Mouse (Mus musculus) erythroblast, adult 5-6 weeks (primary cell): ENCODE measurements around the gene Ogn. TPM values are rescaled to one million over a fixed set of nuclear protein-coding genes. Genes with fewer than 3 reads are reported as not detected.
A peak's percentile ranks its signal among the peaks of the same experiment; 100 is the strongest.

Source experiments
- ATAC-seq: replicated peaks from 2 replicates; pipeline ENCODE4 v1.8.0; 2016; ENCODE audit warnings: moderate number of reproducible peaks, mild to moderate bottlenecking, moderate TSS enrichment, inconsistent platforms; ENCODE audit not compliant: poor library complexity, low FRiP score, severe bottlenecking
- total RNA-seq, 2 experiments: library from RNA; stranded (forward) in 1 of 2; stranded (reverse) in 1 of 2; fragments of 150-400 nt in 1 of 2; fragments of 200-764, 138-1000 nt in 1 of 2; gene quantifications; 2 replicates each; pipeline versions ENCODE4 v1.2.3 to v1.2.4; 2015 to 2017; ENCODE audit warnings: low replicate concordance in 2 of 2

The Ogn gene
- total RNA-seq, 2 experiments from 2014 or later = 5.8 TPM; not detected in 1

DNA sequence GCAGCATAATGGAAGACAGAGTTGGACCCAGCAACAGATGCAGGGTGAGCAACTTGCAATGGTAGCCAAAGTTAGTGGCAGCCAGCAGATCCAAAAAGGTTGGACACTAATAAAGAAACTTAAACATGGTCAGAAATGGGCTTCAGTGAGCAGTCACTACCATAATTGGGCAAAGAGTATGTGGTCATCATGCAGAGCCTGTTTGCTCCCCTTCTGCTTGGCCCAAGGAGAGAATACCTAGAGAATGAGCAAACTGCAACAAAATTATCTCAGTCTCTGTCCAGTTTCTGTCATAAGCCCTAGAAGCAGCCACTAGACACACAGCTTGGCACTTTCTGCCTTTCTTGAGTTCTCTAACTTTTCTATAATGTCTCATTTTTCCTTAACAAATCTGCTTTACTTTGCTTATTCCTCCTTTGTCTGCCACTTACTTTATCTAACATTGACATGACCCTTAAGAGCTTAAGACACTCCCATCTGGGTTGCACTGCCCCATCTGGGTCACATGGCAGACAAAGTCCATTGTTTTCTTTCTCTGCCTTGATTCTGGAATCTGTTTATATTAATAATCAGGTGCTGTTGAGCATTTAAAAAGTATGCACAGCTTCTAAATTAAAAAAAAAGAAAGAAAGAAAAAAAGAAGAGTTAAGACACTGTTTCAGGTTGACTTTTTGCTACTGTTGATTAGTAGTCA, 36.0 kb downstream of the Ogn start:
- no peak for ATAC-seq

- no peak for ATAC-seq
Measured at GRCm38 (mm10) chr13:49644731-49645529, 37.1 kb downstream of the Ogn start.

GRCm38 (mm10) chr13:49646019-49646418, 38.2 kb downstream of the Ogn start:
- ATAC-seq = no peak

DNA sequence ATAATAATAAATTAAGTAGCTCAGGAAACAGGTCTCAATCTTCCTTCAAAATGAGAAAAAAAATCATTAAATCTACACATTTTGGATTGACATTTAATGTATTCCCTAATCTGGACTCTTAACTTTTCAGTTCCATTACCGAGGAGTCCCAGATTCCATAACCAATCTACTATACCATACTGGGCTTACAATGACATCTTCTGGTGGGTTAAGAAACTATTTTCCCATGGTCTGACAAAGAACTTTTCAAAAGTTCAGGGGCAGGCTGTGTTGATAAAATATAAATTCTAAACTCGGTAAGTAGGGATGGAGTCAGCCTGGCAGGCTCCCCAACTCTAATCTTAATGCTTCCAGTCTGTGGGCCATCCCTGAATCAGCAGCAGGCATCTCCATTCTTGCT, 43.3 kb downstream of the Ogn start:
- ATAC-seq = no peak

- ATAC-seq = no peak
Measured at GRCm38 (mm10) chr13:49651781-49652351, 44.0 kb downstream of the Ogn start.

GRCm38 (mm10) chr13:49652481-49653179, 44.8 kb downstream of the Ogn start, which contains the start of the genes Cenpp and Nol8:
Cenpp (minus strand) TSS chr13:49652785.
Nol8 (plus strand) TSS chr13:49653078.
- peak; percentile 96 for ATAC-seq

GRCm38 (mm10) chr13:49653180-49653541, 45.3 kb downstream of the Ogn start:
- peak; percentile 72 for ATAC-seq

Other genes starting within 250 kb of the Ogn start
- gene Ippk, start 186.8 kb upstream of the Ogn start, total RNA-seq (2015; ENCODE audit: low replicate concordance) = 1.5 and 1.9 TPM in 2 replicates
- gene Ippk, start 186.8 kb upstream of the Ogn start, total RNA-seq (2017; ENCODE audit: low replicate concordance) = 1.5 and 5.7 TPM in 2 replicates
- gene Tes3-ps, start 114.7 kb upstream of the Ogn start, total RNA-seq (2015; ENCODE audit: low replicate concordance) = 0.77 and 0.84 TPM in 2 replicates
- gene Tes3-ps, start 114.7 kb upstream of the Ogn start, total RNA-seq (2017; ENCODE audit: low replicate concordance) = 3.0 and 5.4 TPM in 2 replicates
- not detected in 2 replicates for gene Ecm2, start 103.2 kb upstream of the Ogn start, total RNA-seq (2015; ENCODE audit: low replicate concordance)
- gene Ecm2, start 103.2 kb upstream of the Ogn start, total RNA-seq (2017; ENCODE audit: low replicate concordance) = 0.09 and 0.70 TPM in 2 replicates
- not detected in 2 replicates for gene Aspn, start 63.6 kb upstream of the Ogn start, total RNA-seq (2015; ENCODE audit: low replicate concordance)
- not detected in 2 replicates for gene Aspn, start 63.6 kb upstream of the Ogn start, total RNA-seq (2017; ENCODE audit: low replicate concordance)
- 1.5 TPM in 1 of 2 replicates, not detected in the other for gene Omd, start 25.6 kb upstream of the Ogn start, total RNA-seq (2015; ENCODE audit: low replicate concordance)
- 1.4 TPM in 1 of 2 replicates, not detected in the other for gene Omd, start 25.6 kb upstream of the Ogn start, total RNA-seq (2017; ENCODE audit: low replicate concordance)
- 16.9 and 23.0 TPM in 2 replicates for gene Cenpp, start 44.7 kb downstream of the Ogn start, total RNA-seq (2015; ENCODE audit: low replicate concordance)
- gene Cenpp, start 44.7 kb downstream of the Ogn start, total RNA-seq (2017; ENCODE audit: low replicate concordance) = 11.2 and 26.8 TPM in 2 replicates
- gene Nol8, start 45.0 kb downstream of the Ogn start, total RNA-seq (2015; ENCODE audit: low replicate concordance) = 10.0 and 13.1 TPM in 2 replicates
- gene Nol8, start 45.0 kb downstream of the Ogn start, total RNA-seq (2017; ENCODE audit: low replicate concordance) = 6.0 and 6.5 TPM in 2 replicates
- 25.7 and 28.6 TPM in 2 replicates for gene Iars, start 74.1 kb downstream of the Ogn start, total RNA-seq (2015; ENCODE audit: low replicate concordance)
- gene Iars, start 74.1 kb downstream of the Ogn start, total RNA-seq (2017; ENCODE audit: low replicate concordance) = 34.0 and 35.7 TPM in 2 replicates
- gene Gm30302, start 191.0 kb downstream of the Ogn start, total RNA-seq (2015; ENCODE audit: low replicate concordance) = not detected in 2 replicates
- gene Gm30302, start 191.0 kb downstream of the Ogn start, total RNA-seq (2017; ENCODE audit: low replicate concordance) = not detected in 2 replicates